Mouse (Mus musculus): ENCODE measurements at regions not wholly inside any gene's neighbourhood (a gene's known extent, or its start where the extent isn't known, plus 50 kb on each side); places are given as distances from the start of the nearest gene placed in this dataset.

DNA sequence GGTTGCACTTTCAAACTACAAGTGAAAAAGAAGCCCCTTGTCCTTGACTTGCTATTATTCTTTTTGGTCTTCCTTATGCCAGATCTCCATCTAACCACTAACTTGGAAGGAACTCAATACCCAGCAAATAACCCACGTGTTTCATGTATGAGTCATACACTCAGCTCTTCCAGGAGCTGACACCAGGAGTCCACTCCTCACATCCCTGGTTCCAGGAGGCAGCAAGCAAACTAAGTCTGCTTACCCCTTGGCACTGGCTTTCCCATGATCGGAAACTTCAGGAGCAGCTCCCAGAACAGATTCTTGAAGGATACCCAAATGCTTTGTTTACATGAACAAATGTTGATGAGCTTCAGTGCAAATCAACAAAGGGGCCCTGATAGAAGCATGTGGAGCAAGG lies 421.1 kb upstream of the 3110018I06Rik start:
- H3K36me3 ChIP-seq (ENCODE audit: control insufficient read depth, insufficient read depth, low read length): no peaks in the 10 kb centered on the region
- no peak overlapping the region for H3K9ac ChIP-seq (ENCODE audit: low read depth, low read length)
- H3K27me3 ChIP-seq (ENCODE audit: control insufficient read depth, insufficient read depth, low read length): no peaks in the 10 kb centered on the region
- no peak overlapping the region for H3K27ac ChIP-seq (ENCODE audit: low read depth, low read length)
- H3K4me2 ChIP-seq: no peak overlapping the region
- no peaks in the 10 kb centered on the region for H3K4me1 ChIP-seq (ENCODE audit: control insufficient read depth, insufficient read depth, low read length)
- H3K9me3 ChIP-seq (replicated peaks; ENCODE audit: control insufficient read depth, low read length): 0 out of 2 replicates have a peak, but pooled peaks cover 3% of the 10 kb centered on the region
- ATAC-seq (replicated peaks; ENCODE audit: insufficient number of reproducible peaks, low FRiP score, low TSS enrichment): no peak
- H3K4me3 ChIP-seq (ENCODE audit: low read depth, low read length): no peak overlapping the region
- 77% methylated on average over 2 of the region's 2 CpGs for WGBS (ENCODE audit: insufficient replicate concordance)

DNA sequence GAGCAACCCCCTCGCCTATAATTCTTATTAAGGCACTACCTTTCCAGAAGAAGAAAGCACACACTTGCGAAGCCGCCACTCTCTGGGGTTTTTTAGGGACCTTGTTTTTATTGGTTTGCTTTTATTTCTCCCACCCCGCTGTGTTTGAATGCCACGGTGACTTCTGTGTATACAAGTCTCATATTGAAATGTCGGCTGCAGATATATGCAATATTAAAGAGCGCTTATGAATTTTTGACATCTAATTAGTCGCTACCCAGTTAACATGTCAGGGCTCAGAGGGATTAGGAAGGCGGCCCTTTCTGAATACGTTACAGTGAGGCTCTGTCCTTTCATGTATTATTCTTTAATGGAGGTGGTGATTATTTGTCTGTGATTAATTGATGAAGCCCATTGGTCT lies 405.9 kb upstream of the 3110018I06Rik start:
- H3K27ac ChIP-seq (ENCODE audit: low read depth, low read length): no peak overlapping the region

DNA sequence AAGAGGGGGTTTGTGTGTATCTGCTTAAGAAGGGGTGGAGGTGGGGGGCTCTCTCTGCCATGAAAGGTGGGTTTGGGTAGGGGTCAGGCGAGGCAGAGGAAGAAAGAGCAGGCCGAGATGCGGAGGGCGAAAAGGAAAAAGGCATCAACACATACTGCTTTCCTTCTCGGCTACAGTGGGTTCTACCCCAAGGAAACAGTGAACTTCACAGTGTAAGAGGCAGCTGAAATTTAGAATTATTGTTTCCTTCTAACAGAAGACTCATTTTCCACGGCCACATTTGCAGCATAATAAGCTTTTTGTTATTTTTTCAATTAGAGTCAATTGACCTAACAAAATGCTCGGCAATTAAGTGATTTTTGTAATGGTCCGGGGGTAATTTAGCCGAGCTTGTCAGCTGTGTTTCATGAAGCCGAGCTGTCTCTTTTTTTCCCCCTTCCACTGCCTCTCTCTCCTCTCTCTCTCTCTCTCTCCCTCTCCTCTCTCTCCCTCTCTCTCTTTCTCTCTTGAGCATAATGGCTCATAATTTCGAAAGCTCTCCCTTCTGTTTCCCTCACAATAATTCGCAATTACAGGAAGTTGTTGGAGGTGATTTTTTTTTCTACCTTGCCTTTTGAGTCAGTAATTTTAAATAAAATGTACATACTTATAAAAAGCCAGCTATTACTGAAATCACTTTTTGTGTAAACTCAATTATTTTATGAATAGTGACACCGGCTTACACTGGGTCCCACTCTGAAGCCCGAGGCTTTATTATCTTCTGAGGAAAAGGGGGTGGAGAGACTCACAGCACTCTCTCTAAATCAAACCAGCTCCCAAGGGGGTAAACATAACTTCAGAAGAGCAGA lies 403.1 kb upstream of the 3110018I06Rik start:
- Histone ChIP-seq H3K9me3 (replicated peaks; ENCODE audit: control insufficient read depth, low read length) (no peaks in the 10 kb centered on the region), H3K4me2 (no peak overlapping the region), H3K4me1 (ENCODE audit: control insufficient read depth, insufficient read depth, low read length) (no peaks in the 10 kb centered on the region), H3K9ac (ENCODE audit: low read depth, low read length) (no peak overlapping the region), H3K27ac (ENCODE audit: low read depth, low read length) (no peak overlapping the region), H3K4me3 (ENCODE audit: low read depth, low read length) (no peak overlapping the region), H3K36me3 (ENCODE audit: control insufficient read depth, insufficient read depth, low read length) (no peaks in the 10 kb centered on the region), H3K27me3 (ENCODE audit: control insufficient read depth, insufficient read depth, low read length) (no peaks in the 10 kb centered on the region; the same call in 1 of the 2 replicates)
- 70% methylated on average over 14 of the region's 14 CpGs for WGBS (ENCODE audit: insufficient replicate concordance)
- ATAC-seq (replicated peaks; ENCODE audit: insufficient number of reproducible peaks, low FRiP score, low TSS enrichment): no peak

More for the DNA sequence above, 405.9 kb upstream of the 3110018I06Rik start:
- Histone ChIP-seq H3K4me3 (ENCODE audit: low read depth, low read length) (no peak overlapping the region), H3K9me3 (replicated peaks; ENCODE audit: control insufficient read depth, low read length) (no peaks in the 10 kb centered on the region), H3K9ac (ENCODE audit: low read depth, low read length) (no peak overlapping the region), H3K27me3 (ENCODE audit: control insufficient read depth, insufficient read depth, low read length) (no peaks in the 10 kb centered on the region; the same call in 1 of the 2 replicates), H3K4me1 (ENCODE audit: control insufficient read depth, insufficient read depth, low read length) (no peaks in the 10 kb centered on the region), H3K4me2 (no peak overlapping the region), H3K36me3 (ENCODE audit: control insufficient read depth, insufficient read depth, low read length) (no peaks in the 10 kb centered on the region)
- no peak for ATAC-seq (replicated peaks; ENCODE audit: insufficient number of reproducible peaks, low FRiP score, low TSS enrichment)
- 81% methylated on average over 10 of the region's 10 CpGs for WGBS (ENCODE audit: insufficient replicate concordance)

DNA sequence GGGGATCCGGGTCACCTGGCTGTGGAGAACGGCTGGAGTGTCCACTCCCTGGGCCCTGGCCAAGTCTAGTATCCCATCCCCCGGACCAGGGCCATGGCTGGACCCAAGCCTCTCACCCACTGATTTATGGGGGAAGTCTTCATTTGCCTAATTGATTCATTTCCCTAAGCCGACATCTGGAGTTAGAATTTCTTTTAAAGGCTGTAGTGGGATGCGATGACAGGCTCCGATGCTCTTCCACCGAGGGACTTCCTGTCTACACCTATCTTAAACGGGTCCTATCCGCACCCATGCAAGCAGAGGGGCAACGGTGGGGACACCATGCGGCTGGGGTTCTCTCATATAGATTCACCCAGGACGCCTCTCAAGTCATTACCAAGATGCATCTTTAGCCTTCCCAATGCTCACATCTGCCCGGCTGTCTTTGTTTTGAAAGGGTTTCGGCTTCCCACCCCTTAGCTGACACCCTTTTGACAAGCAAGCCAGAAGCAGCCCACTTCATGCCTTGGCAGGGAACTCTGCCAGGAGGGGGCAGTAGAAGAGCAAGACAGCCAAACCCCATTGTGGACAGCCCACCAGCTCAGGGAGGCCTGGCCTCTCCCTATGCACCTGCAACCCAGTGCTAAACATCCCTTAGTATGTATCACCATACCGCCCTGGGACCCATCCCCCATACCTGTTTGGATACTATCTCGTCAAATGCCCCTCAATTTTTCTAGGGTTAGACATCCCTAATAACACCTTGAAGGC lies 402.4 kb upstream of the 3110018I06Rik start:
- Histone ChIP-seq H3K4me2 (no peak overlapping the region), H3K4me3 (ENCODE audit: low read depth, low read length) (no peak overlapping the region)
- 31% methylated on average over 16 of the region's 16 CpGs for WGBS (ENCODE audit: insufficient replicate concordance)

DNA sequence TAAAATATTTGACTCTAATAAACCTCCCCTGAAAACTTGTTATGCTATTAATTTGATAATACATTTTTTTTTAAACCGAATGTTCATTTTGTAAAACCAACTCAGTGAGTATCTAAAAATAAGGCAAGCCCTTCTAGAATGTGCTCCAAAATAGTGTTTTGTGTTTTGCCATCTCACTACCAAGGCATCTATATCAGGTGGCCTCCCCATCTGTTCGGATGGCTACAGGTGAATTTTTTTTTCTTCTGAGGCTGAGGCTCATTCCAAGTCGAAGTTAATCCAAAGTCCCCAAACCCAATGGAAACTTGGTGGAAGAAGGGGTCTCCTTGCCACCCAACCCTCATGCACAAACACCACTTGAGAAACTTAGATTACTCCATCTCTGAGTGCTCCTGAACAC lies 396.3 kb upstream of the 3110018I06Rik start:
- no peaks in the 10 kb centered on the region; the same call in 1 of the 2 replicates for H3K27me3 ChIP-seq (ENCODE audit: control insufficient read depth, insufficient read depth, low read length)
- H3K9me3 ChIP-seq (replicated peaks; ENCODE audit: control insufficient read depth, low read length): no peaks in the 10 kb centered on the region
- H3K4me2 ChIP-seq: no peak overlapping the region
- 81% methylated on average over 3 of the region's 3 CpGs for WGBS (ENCODE audit: insufficient replicate concordance)
- no peak overlapping the region for H3K4me3 ChIP-seq (ENCODE audit: low read depth, low read length)
- no peak for ATAC-seq (replicated peaks; ENCODE audit: insufficient number of reproducible peaks, low FRiP score, low TSS enrichment)
- no peak overlapping the region for H3K27ac ChIP-seq (ENCODE audit: low read depth, low read length)
- H3K4me1 ChIP-seq (ENCODE audit: control insufficient read depth, insufficient read depth, low read length): no peaks in the 10 kb centered on the region
- no peaks in the 10 kb centered on the region for H3K36me3 ChIP-seq (ENCODE audit: control insufficient read depth, insufficient read depth, low read length)
- H3K9ac ChIP-seq (ENCODE audit: low read depth, low read length): no peak overlapping the region

More for the DNA sequence above, 402.4 kb upstream of the 3110018I06Rik start:
- no peak overlapping the region for H3K27ac ChIP-seq (ENCODE audit: low read depth, low read length)
- H3K9ac ChIP-seq (ENCODE audit: low read depth, low read length): no peak overlapping the region
- no peaks in the 10 kb centered on the region; the same call in 1 of the 2 replicates for H3K27me3 ChIP-seq (ENCODE audit: control insufficient read depth, insufficient read depth, low read length)
- no peaks in the 10 kb centered on the region for H3K9me3 ChIP-seq (replicated peaks; ENCODE audit: control insufficient read depth, low read length)
- no peaks in the 10 kb centered on the region for H3K36me3 ChIP-seq (ENCODE audit: control insufficient read depth, insufficient read depth, low read length)
- ATAC-seq (replicated peaks; ENCODE audit: insufficient number of reproducible peaks, low FRiP score, low TSS enrichment): no peak
- no peaks in the 10 kb centered on the region for H3K4me1 ChIP-seq (ENCODE audit: control insufficient read depth, insufficient read depth, low read length)

DNA sequence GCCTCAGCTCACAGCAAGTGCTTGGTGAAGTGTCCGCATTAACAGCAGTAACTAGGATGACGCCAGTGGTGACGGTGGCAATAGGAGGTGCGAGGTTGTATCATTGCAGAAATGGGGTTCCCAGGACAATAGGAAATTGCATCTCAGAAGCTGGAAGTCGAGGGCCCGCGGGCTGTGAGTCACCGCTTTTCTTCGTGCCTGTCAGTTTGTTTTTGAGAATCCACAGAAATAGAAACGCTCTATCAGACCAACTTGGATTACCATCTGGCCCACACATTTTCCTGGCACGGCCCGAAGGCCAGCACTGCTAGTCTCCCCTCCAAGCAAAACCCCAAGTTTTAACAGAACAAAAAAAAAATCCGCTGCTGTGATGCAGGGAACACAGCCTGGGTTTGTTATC lies 395.1 kb upstream of the 3110018I06Rik start:
- Histone ChIP-seq H3K27ac (ENCODE audit: low read depth, low read length) (no peak overlapping the region), H3K4me2 (no peak overlapping the region), H3K9ac (ENCODE audit: low read depth, low read length) (no peak overlapping the region), H3K4me1 (ENCODE audit: control insufficient read depth, insufficient read depth, low read length) (no peaks in the 10 kb centered on the region), H3K27me3 (ENCODE audit: control insufficient read depth, insufficient read depth, low read length) (no peaks in the 10 kb centered on the region), H3K4me3 (ENCODE audit: low read depth, low read length) (no peak overlapping the region), H3K36me3 (ENCODE audit: control insufficient read depth, insufficient read depth, low read length) (no peaks in the 10 kb centered on the region), H3K9me3 (replicated peaks; ENCODE audit: control insufficient read depth, low read length) (no peaks in the 10 kb centered on the region)
- ATAC-seq (replicated peaks; ENCODE audit: insufficient number of reproducible peaks, low FRiP score, low TSS enrichment): no peak
- WGBS (ENCODE audit: insufficient replicate concordance): 81% methylated on average over 13 of the region's 13 CpGs

DNA sequence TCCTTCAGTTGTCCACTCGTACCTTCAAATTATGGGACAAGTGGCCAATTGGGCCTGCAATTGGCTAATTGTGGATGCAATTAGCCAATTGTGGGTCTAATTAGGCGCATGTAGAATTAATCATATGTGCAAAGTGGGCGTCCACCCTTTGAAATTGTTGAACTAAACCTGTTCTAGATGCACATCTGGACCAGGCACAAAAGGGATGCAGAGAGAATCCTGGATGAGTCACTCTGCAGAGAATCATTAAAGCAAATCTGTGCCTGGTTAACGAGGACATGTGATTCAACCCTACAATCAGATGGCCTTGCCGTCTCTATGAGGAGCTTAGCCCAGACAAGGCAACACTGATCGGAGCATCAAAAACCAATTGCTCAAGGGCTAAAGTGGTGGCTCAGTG lies 393.0 kb upstream of the 3110018I06Rik start:
- no peaks in the 10 kb centered on the region for H3K27me3 ChIP-seq (ENCODE audit: control insufficient read depth, insufficient read depth, low read length)
- no peak overlapping the region for H3K4me3 ChIP-seq (ENCODE audit: low read depth, low read length)
- no peaks in the 10 kb centered on the region for H3K9me3 ChIP-seq (replicated peaks; ENCODE audit: control insufficient read depth, low read length)
- H3K27ac ChIP-seq (ENCODE audit: low read depth, low read length): no peak overlapping the region
- 79% methylated on average over 6 of the region's 6 CpGs for WGBS (ENCODE audit: insufficient replicate concordance)
- ATAC-seq (replicated peaks; ENCODE audit: insufficient number of reproducible peaks, low FRiP score, low TSS enrichment): no peak
- H3K9ac ChIP-seq (ENCODE audit: low read depth, low read length): no peak overlapping the region
- no peaks in the 10 kb centered on the region for H3K36me3 ChIP-seq (ENCODE audit: control insufficient read depth, insufficient read depth, low read length)
- H3K4me1 ChIP-seq (ENCODE audit: control insufficient read depth, insufficient read depth, low read length): no peaks in the 10 kb centered on the region
- no peak overlapping the region for H3K4me2 ChIP-seq

DNA sequence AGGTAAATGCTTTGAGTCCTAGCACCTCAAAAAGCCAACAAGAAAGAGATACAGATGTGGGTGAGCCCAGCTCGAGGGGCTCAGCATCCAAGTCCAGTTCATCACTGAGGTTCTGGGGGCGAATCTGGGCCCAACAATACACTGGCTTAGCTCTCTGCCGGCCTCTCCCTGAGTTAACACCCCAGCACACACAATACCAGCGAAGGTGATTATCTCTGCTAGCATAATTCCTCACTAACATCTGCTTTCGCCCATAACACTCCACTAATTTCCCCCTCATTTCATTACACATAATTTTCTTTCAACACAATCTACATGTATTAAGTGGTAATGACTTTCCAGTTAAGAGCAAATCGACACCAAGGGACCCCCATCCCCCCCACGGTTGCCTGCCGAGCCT lies 383.9 kb upstream of the 3110018I06Rik start:
- no peaks in the 10 kb centered on the region for H3K36me3 ChIP-seq (ENCODE audit: control insufficient read depth, insufficient read depth, low read length)
- H3K27ac ChIP-seq (ENCODE audit: low read depth, low read length): no peak overlapping the region
- 36% methylated on average over 8 of the region's 8 CpGs for WGBS (ENCODE audit: insufficient replicate concordance)
- ATAC-seq (replicated peaks; ENCODE audit: insufficient number of reproducible peaks, low FRiP score, low TSS enrichment): no peak
- no peak overlapping the region for H3K4me2 ChIP-seq
- H3K9me3 ChIP-seq (replicated peaks; ENCODE audit: control insufficient read depth, low read length): no peaks in the 10 kb centered on the region
- no peaks in the 10 kb centered on the region for H3K27me3 ChIP-seq (ENCODE audit: control insufficient read depth, insufficient read depth, low read length)
- 0 out of 2 replicates have a peak, but pooled peaks cover 2% of the 10 kb centered on the region for H3K4me1 ChIP-seq (ENCODE audit: control insufficient read depth, insufficient read depth, low read length)
- H3K9ac ChIP-seq (ENCODE audit: low read depth, low read length): no peak overlapping the region
- H3K4me3 ChIP-seq (ENCODE audit: low read depth, low read length): no peak overlapping the region
